Mouse (Mus musculus) bone marrow macrophage, adult 2 months (primary cell): ENCODE data around the gene Tekt5.

Experiments used
- CTCF ChIP-seq: IDR thresholded peaks from 2 replicates; pipeline ENCODE4 v1.5.1; 2012; ENCODE audit warnings: low read depth, mild to moderate bottlenecking, low read length, moderate library complexity
- POLR2A ChIP-seq: IDR thresholded peaks from 2 replicates; pipeline ENCODE4 v1.6.1; 2012; ENCODE audit warnings: mild to moderate bottlenecking, low read depth, low read length, borderline replicate concordance

DNA sequence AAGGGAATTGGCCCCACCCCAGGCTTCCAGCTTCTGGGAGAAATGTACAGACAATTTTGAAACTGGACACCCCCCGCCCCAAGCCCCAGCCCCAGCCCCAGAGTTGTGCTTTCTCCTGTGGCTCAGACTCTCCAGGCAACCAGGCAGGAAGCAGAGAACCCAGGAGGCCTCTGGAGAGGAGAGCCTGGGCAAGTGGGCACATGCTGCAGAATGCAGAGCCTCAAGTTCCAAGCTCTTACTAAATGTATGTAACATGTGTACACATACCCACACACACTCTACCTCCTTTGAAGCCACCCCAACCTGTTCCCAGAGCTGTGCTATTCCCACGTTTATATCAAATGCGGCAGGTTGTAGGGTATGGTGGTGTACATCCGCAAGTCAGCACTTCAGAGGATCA is 29.5 kb downstream of the Tekt5 start:
- TF ChIP-seq POLR2A (no peak), CTCF (no peak)
